Mouse (Mus musculus) ovary, postnatal 36 days (tissue): ENCODE results near the gene Npy.
A peak's percentile ranks its signal among the peaks of the same experiment; 100 is the strongest.

Experiments used
- DNase-seq: peaks from one replicate; pipeline ENCODE4 v3.0.0; 2022; ENCODE audit warnings: low spot score, mixed read lengths

Npy gene

DNA sequence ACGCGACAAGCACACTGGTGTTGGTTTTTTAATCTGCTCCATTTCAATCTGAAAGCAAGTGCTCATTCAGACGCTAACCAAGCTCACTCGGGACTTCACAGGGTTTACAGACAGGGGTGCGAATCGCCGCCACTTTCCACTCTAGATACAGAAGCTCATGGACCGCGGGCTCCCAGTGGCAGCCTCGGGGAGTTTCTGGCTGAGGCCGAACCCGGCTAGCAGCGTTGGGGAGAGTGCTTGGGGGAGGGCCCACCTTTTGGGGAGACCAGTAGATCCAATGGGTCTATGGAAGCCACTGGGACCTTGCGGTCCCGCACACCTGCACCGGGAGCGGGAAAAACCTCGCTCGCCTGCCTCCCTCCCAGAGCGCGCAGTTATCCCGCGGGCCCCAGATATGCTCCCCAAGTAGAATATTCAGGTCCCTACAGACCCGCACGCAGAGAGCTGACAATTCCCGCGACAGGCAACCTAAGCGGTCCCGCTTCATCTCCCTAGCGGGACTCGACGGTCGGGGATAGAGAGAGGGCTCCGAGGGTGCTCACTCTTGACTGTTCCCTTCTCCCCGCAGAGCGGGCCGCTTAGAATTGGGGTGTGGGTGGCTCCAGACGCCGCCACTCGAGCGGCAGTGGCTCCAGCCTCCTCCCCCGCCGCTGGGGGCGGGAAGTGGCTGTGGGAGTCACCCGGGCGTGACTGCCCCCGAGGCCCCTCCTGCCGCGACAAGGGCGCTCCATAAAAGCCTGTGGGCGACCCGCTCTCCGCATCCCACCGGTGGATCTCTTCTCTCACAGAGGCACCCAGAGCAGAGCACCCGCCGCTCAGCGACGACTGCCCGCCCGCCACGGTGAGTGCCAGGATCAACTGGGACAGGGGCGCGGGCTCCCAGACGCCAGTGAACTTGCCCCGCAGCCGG is at the start of gene Npy:
Gene Npy, plus strand, starts transcription at position 750 of the 910 bp plus-strand sequence.
- DNase-seq = peak; percentile 30

DNA sequence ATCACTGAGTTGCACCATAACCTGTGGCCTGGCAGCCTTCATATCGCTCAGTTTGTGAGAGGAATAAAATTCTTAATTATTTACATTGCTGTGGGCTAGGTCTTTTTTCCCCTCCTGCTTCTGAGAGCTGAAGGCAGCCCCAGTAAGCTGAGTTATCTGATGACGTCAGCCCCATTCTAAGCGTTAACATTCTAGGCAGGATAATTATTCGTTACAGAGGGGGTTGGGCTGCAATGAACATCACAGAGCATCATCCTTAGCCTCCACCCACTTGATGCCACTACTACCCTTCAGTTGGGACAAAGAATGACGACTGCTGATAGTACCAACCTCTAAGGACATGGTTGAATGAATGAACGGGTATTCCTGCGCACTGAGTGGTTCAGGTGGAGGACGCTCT is 47.5 kb upstream of the Npy start:
- no peak for DNase-seq

DNA sequence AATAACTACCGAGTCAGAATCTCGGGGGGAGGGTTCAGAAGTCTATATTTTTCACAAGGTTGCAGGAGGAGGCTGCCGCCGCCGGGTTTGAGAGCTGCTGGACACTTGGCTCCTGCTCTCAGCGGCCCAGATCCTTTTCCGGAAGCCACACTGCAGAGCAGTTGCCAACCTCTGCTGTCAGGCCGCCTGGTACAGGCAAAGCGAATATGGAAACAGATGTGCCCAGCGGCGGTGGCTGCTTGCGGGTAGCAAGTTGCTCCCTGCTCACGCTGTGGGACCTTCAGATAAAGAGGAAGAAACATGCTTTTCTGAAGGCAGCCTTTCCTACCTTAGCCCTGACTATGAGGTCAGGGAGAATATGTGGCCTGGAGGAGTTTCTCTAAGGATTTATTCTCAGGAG is 44.4 kb upstream of the Npy start:
- no peak for DNase-seq

DNA sequence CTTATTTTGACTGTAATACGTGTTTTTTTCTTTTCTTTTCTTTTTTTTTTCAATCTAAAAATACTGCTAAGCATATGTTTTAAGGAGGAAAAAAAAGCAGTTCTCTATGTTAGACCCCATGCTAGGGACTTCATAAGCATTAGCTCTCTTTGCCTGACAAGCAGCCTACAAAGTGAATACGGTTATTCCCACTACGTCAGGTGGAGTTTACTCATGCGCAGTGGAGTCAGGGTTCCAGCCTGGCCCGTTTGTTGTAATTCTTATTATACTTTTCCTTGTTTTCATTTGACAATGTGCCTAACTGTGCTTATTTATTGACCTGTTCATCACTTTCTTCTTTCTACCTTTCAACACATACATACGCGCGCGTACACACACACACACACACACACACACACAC is 43.8 kb upstream of the Npy start:
- no peak for DNase-seq

DNA sequence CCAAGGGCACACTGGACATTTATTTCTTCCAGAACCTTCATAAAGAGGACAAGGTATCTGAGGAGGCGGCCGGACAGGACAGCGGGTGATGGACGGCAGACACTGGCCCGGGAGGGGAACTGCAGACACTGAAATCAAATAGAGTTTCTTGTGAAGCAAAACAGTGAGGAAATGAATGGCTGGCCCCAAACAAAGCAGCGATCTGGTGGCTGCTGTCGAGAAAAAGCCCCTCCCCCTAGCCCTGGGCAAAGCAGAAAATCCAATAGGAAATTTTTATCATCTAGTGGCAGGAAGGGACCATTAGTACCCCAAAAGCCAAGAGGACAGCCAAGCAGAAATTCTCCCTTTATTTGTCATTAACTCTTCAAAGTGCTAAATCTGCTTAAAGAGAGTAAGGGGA is 42.9 kb upstream of the Npy start:
- DNase-seq = no peak

DNA sequence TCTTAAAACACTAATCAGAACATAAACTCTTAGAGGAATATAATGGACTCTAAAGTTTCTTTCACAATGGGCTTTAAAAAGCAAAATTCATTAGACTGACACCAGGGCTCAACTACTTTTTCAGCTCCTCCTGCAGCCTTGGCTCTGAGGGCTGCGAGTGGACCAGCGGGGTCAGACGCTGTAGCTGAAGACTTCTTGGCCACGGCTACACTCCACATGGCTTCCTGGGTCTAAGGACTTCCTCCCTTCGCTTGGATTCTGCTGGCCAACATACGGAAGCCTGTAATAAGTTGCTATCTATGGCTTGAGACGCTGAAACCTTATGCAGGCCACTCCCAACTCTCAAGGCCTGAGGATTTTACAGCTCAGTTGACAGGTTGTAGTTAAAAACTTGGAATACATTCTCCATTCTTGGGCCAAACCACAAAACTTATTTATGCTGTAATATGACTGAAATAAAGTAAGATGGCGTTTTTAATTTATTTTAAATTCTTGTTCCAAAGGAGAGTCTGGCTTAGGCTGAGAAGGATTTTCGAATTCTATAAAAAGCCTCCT is 41.6 kb upstream of the Npy start:
- no peak for DNase-seq

DNA sequence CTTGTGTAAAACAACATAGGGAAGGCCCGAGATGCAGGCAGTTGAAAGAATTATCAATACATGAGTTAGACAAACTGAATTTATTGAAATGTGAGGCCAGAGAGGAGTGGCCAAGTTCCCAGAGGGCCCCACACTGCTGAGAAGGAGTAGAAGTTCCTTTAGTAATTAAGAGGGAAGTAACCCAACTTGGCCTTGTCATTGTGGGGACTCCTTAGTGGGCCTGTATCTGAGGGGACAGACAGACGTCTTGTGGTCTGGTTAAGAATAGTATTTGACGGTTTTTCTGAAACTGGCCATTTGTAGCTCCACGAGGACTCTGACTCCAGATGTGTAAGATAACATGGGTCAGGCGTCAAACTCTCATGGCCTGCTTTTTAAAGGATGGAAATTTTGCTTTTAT is 40.7 kb upstream of the Npy start:
- no peak for DNase-seq

DNA sequence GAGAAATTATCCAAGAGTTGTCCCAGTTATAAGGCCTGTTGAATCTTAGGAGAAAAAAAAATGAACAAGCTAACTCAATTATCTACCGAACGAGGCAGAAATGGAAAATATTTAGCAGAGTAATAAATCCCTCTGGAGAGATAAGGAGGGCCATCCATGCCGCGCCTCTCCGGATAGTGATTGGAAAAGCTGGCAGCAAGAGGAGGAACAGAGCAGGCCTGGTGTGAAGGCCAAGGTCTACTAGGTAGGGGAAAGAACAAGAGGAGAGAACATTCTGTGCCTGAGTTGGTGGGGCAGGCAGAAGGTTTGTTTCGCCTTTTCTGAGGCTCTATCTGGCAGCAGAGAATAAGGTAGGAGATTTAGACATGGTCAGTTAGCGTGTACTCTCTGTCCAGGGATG is 39.8 kb upstream of the Npy start:
- peak; percentile 14 for DNase-seq

DNA sequence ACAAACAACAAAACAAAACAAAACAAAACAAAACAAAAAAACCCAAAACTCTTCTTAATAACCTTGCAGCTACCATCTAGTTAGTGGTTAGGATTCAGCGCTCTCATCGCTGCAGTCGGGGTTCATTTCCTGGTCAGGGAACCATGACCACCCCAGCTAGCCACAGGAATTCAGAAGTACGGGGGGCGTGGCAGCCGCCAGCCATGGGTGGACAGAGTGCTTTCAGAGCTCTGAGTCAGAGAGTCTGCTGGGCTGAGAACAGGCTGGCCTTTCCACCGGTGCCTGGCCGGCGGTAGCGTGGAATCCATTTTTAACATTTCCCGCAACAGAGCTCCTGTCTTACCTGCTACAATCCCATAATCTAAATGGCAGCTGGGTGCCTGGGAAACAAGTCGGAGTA is 30.0 kb upstream of the Npy start:
- no peak for DNase-seq

DNA sequence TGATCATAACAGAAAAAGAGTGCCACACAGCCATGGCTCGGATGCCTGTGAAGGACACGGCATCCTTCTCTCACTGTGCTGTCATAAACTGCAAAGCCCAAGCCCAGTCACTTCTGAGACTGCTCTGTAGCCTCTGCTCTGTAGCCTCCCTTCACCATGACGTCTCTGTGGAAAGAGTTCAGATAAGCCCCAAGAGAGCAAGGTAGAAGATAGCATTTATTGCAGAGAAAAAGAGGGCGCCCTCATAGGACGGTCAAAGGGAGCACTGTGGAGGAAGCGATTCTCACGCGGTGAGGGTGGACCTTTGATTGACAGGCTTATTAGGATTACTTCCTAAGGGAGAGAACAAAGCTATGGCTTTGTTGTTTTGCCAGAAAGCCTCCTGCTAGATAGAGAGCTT is 18.4 kb upstream of the Npy start:
- no peak for DNase-seq

DNA sequence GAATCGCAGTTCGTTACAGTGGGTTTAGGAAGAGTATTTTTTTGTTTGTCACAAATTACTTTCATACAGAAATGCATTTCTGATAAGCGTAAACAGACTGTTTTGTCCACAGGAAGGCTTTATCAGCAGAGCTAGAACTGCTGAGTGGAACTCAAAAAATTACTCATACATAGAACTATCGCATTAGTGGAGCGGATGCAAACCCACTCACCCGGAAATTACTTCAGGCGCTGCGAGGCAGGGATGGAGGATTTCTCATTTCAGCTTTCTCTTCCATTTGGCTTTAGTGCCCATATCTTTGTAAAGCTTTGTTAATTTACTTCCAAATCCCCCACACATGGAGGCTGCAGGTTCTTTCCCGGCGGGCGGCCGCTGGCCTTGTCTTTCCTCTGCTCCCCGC is 14.4 kb upstream of the Npy start:
- DNase-seq = no peak

DNA sequence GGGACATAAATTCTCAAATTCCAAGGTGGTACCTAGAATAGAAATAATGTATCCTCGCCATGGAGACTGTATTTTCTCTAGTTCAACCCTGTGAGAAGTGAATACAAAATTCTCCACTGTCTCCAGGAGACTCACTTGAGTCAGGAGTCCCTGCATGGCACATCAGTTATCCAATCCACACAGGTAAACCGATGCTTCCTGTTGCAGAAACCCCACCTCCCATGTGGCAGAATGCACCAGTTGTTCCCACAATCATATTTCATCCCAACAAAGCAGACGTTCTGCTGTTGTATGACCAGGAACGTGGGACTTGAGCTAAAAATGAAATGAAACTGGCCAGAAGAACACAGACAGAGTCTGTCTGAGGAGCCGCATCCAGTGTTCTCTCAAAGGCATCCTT is 5.3 kb upstream of the Npy start:
- no peak for DNase-seq

DNA sequence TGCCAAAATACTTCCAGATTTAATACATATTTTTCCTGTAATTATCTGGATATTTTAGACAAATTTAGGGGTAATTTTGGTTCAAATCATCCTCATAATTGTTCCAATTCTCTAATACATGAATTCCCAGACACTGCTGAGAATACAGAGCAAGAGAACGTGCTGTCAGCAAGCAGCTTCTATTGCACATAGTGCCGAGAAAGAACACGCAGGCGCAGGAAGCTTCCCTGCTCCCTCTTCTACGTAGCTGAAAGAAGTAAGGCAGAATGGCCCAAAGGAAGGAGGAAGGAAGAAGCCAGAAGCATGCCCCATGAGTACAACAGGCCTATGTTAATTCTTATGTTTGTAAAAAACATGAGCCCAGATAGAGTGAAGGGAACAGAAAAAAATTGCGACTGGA is 4.9 kb upstream of the Npy start:
- DNase-seq = no peak

DNA sequence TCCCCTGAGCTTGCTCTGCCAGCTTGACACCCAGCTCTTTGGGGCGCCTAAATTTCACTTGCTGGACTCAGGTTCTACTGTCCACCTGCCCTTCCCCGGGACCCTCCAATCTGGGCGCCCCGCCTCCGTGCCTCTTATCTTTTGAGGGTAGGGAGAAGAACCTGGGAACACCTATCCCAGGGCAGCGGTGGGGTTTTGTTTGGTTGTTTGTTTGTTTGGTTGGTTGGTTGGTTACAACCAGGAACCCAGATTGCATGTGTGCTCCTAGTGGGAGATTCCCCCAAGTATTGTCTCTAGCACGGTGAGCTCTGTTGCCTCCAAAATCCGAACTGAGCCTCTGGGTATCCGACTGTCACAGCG is 341 bp downstream of the Npy start:
- no peak for DNase-seq

DNA sequence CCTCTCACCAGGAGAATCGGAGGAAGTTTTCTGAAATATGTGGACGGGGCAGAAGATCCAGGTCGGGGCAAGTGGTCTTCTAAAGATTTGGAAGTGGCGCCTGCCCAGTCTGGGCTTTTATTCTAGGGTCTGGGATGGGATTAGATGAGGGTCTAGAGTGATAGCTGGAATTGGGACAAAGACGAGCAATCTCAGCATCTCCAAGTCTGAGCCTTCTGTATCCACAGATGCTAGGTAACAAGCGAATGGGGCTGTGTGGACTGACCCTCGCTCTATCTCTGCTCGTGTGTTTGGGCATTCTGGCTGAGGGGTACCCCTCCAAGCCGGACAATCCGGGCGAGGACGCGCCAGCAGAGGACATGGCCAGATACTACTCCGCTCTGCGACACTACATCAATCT is 861 bp downstream of the Npy start:
- DNase-seq = no peak

DNA sequence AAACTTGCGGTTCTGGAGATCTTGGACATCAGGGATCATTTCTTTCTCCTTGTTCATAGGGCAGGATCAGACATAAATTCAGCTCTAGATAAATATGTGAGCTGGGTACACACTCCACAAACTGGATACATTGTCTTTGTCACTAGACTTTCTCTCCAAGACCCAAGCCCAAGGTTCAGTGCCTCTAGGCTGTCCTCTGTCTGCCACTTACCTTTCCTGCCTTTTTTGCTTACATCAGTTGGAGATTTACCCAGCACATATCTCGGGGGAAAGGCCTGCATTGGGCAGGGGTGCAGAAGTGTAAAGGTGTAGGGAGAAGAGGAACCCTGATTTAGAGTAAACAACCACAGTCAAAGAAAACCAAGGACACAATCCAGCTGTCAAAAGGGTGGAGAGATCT is 1.3 kb downstream of the Npy start:
- no peak for DNase-seq

DNA sequence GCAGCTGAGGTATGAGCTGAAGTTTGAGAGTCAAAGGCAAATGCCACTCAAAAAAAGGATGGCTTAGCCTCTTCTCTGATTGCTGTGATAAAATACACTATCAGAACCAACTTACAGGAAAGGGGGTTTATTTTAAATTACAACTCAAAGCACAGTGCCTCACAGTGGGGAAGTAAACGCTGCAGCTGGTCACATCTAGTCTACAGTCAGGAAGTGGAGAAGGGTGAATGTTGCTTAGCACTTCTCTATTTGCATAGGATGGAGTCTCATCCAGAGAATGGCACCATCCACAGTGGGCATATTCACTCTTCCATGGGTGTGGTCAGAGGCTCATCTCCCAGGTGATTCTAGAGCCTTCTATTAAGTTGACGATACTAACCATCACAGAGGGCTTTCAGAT is 9.1 kb downstream of the Npy start:
- DNase-seq = no peak

DNA sequence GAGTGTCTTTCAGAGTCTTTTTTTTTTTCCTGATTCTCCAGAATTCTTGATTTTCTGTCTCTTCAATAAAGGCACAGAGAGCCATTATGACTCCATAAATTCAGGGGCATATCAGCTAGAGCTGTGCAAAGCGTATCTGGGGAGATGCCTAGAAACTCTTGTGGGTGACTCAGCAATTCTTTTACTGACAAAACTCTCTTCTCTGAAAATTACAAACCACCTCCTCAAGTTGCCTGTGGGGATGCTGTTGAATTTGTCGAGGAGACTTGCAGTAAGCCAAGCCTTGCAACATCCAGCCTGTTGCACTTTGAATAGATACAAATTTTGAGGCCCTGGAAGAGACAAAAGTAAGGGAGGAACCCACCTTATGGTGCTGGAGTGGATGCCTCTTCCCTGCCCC is 34.3 kb downstream of the Npy start:
- no peak for DNase-seq

DNA sequence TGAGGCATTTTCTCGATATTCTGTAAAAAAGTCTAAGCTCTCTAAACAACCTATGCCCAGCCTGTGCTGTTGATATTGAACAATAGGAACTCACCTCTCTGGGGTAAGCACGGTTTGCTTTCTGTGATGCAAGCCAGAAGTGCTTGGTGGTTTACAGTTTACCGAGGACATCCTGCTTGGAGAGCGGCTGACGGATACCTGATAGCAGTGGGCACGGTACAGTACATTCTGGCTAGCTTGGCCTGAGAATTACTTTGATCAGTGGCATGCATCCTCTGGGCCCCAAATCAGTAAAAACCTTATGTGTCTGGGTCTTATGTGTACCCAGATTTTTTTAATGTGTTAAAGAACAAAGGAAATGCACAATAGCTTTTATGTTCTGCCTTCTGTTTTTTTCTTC is 45.1 kb downstream of the Npy start:
- DNase-seq = no peak

DNA sequence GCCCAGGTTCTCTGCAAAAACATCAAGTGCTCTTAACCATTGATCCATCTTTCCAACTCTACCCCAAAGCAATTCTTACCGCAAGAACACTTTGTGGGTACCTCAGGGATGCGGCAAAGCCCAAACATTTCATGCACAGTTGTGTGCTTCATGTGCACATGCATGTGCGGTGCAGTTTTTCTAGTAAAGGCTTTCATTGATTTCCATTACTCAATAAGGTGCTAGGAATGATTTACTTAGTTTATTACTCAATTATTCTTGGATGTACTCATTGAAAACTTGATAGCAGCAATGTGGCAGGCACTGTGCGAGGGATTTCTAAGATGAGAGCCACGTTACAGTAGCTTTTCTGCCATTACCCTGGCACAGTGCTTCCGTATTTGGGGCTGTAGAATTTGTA is 48.6 kb downstream of the Npy start:
- DNase-seq = no peak

DNA sequence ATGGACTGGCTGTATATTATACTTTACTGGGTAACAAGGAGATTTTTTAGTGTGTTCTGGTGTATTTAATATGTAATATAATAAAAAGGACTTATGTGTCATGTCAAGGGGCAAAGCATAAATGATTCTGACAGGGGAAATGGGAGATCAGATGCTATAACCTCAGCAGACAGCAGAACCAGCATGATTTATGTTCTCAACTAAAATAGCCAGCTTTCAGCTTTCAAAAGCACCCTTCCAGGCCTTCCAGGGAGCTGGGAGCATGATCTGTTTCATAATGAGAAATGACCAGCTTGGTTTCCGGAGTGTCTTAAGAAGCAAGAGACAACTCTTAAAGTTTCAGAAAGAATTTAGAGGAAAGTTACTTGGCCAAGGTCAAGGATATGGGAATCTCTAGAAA is 51.0 kb downstream of the Npy start:
- DNase-seq = no peak

DNA sequence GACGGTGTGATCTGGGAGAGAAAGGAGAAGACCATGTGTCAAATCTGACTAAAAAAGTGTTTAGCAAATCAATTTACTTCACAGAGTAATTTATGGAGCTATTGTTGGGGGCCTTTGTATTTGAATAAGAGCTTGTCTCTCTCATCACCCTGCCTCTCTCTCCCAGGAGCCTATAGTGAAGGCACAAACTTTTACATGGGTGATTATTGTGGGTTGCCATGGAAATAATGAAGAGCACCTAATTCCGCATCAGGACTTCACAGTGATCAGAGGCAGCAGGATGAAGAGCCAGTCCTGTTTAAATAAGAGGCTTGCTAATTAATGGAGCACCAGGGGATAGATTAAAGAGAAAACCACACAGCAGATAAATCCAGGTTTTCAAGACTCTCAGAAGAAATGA is 52.6 kb downstream of the Npy start:
- DNase-seq = no peak

DNA sequence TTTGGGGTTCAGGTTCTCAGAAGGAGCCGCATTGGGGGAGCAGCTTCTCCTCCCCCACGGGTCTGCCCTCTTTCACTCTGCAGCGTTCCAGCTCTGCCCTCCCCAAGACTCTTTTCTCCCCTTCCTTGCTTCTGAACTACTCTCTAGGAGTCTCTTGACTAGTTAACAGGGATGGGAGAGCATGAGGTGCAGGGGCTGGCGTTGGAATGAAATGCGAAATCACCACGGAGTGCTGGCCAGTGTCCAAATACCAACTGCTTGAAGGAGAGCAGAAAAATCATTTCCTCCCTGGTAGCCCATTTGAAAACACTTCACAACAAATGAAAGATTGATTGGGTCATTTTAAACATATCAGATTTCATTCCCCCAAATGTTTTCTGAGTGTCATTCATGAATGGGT is 53.3 kb downstream of the Npy start:
- DNase-seq = no peak
